Mouse (Mus musculus): ENCODE measurements around the gene C1rl.
"Not testable (repeated sequence)": the region's sequence is repeated elsewhere in the genome, so short reads cannot be mapped to it uniquely, and the experiment has no call there.

GRCm38 (mm10) chr6:124555956-124556355 is 63.0 kb downstream of the C1rl start:
- TF ChIP-seq CTCF (IDR thresholded peaks at IDR 0.05; ENCODE audit: control insufficient read depth, insufficient read depth, insufficient replicate concordance, low read depth, low read length); POLR2A (IDR thresholded peaks at IDR 0.05; ENCODE audit: control insufficient read depth, low read depth, low read length): not testable (repeated sequence)

Measured in testis, adult 2 months (tissue).